Mouse (Mus musculus) liver, embryonic 14.5 days (tissue): Measurements from ENCODE around the gene Rnf113a2.

Source experiments
- CTCF ChIP-seq: IDR thresholded peaks from 2 replicates; pipeline ENCODE4 v1.5.1; 2016; ENCODE audit warnings: antibody characterized with exemption, low read depth, control low read depth
- EP300 ChIP-seq: IDR thresholded peaks from 2 replicates; pipeline ENCODE4 v1.6.1; 2016; ENCODE audit warnings: antibody characterized with exemption, low read depth

- no peak for TF ChIP-seq CTCF
- no peak for TF ChIP-seq EP300
These were observed at the start of gene Rnf113a2 for GRCm38 (mm10) chr12:84416834-84417604.
